Mouse (Mus musculus): ENCODE data around the gene A630001G21Rik. TPM values are rescaled to one million over a fixed set of nuclear protein-coding genes. Genes with fewer than 3 reads are reported as not detected.
"Not testable (repeated sequence)": the region's sequence is repeated elsewhere in the genome, so short reads cannot be mapped to it uniquely, and the experiment has no call there.

A630001G21Rik gene
- 1.2 and 1.5 TPM in 2 replicates for polyA plus RNA-seq (2016; fragmentation: Nextera tagmentation; extraction: Ambion mirVana)

DNA sequence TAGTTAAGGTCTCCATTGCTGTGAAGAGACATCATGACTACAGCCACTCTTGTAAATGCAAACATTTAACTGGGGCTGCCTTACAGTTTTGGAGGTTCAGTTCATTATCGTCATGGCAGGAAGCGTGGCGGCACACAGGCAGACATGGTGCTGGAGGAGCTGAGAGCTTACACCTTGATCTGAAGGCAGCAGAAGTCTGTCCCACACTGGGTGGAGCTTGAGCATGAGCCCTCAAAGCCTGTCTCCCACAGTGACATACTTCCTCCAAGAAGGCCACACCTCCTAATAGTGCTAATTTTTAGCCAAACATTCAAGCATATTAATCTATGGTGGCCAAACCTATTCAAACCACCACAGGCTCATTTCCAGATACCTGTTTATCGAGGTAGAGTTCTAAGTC, at the start of gene A630001G21Rik:
TSS of gene A630001G21Rik (minus strand) at position 208 of the 400 bp plus-strand sequence.
- Histone ChIP-seq H3K4me2 (replicated peaks) (no peak within 1 kb of the TSS), H3K27me3 (no peaks in the 10 kb centered on the region), H3K36me3 (no peaks in the 10 kb centered on the region), H3K27ac (no peak within 1 kb of the TSS), H3K4me3 (no peak within 1 kb of the TSS), H3K9me3 (replicated peaks) (no peaks in the 10 kb centered on the region), H3K4me1 (no peaks in the 10 kb centered on the region), H3K9ac (no peak within 1 kb of the TSS)
- WGBS: 93% methylated on average over 4 of the region's 4 CpGs
- ATAC-seq (ENCODE audit: low FRiP score): no peak

DNA sequence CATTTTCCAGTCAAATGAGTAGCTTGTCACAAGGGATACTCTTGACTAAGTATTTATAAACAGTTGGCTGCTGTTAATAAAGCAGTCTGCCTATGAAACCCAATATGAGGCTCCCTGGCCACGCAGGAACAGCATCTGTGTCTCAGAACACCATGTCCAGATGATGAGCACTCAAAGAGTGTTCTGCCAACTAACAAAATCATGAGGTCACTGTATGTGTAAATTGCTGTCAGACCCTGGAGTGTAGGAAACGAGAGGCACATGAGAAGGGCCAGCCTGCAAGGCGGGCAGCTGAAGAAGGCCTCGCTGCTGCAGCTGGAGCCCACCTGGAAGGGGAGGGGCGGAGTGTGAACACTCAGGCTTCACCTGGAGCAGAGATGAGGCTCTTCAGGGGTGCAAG, 48.7 kb upstream of the A630001G21Rik start:
- Histone ChIP-seq H3K36me3 (peaks cover 17% of the 10 kb centered on the region), H3K9ac (no peak overlapping the region), H3K4me2 (replicated peaks) (no peak overlapping the region), H3K4me3 (no peak overlapping the region), H3K4me1 (no peaks in the 10 kb centered on the region), H3K27me3 (no peaks in the 10 kb centered on the region), H3K27ac (no peak overlapping the region), H3K9me3 (replicated peaks) (no peaks in the 10 kb centered on the region)
- 86% methylated on average over 5 of the region's 5 CpGs for WGBS
- no peak for ATAC-seq (ENCODE audit: low FRiP score)

DNA sequence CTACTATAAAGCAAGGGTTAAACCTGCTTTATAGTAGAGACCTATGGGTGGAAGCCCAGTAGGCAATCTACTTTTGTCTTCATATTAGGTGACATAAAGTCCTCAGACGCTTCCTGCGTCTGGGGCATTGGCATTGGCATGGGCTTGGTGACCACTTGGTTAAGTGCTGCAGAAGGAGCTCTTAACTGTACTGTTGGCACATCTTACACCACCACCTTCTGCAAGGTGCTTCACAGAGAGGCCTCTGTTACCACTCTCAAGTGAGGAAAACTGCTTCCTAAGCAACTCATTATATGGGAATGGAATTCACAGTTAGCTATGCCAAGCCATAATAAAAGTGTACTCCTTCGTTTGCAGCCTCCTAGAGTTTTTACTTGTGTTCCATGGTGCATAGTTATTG, 46.5 kb upstream of the A630001G21Rik start:
- no peaks in the 10 kb centered on the region for H3K9me3 ChIP-seq (replicated peaks)
- no peaks in the 10 kb centered on the region for H3K4me1 ChIP-seq
- no peak overlapping the region for H3K4me3 ChIP-seq
- no peak for ATAC-seq (ENCODE audit: low FRiP score)
- H3K36me3 ChIP-seq: peaks cover 24% of the 10 kb centered on the region
- H3K4me2 ChIP-seq (replicated peaks): no peak overlapping the region
- H3K27me3 ChIP-seq: no peaks in the 10 kb centered on the region
- 90% methylated on average over 3 of the region's 3 CpGs for WGBS
- H3K27ac ChIP-seq: no peak overlapping the region
- no peak overlapping the region for H3K9ac ChIP-seq

GRCm38 (mm10) chr1:85822239-85822638, 43.8 kb upstream of the A630001G21Rik start:
- no peak overlapping the region for H3K27ac ChIP-seq
- no peaks in the 10 kb centered on the region for H3K4me1 ChIP-seq
- no peak for ATAC-seq (ENCODE audit: low FRiP score)
- H3K4me2 ChIP-seq (replicated peaks): no peak overlapping the region
- H3K9ac ChIP-seq: no peak overlapping the region
- WGBS: 92% methylated on average over 8 of the region's 8 CpGs
- H3K36me3 ChIP-seq: peaks cover 34% of the 10 kb centered on the region
- no peaks in the 10 kb centered on the region for H3K9me3 ChIP-seq (replicated peaks)
- no peaks in the 10 kb centered on the region for H3K27me3 ChIP-seq
- no peak overlapping the region for H3K4me3 ChIP-seq

- ATAC-seq (ENCODE audit: low FRiP score): no peak
- Histone ChIP-seq H3K4me1 (no peaks in the 10 kb centered on the region), H3K27me3 (no peaks in the 10 kb centered on the region), H3K9me3 (replicated peaks) (no peaks in the 10 kb centered on the region), H3K27ac (no peak overlapping the region), H3K36me3 (peaks cover 34% of the 10 kb centered on the region), H3K4me2 (replicated peaks) (no peak overlapping the region), H3K9ac (no peak overlapping the region), H3K4me3 (no peak overlapping the region)
- WGBS: 100% methylated on average over 1 of the region's 1 CpGs
Measured at GRCm38 (mm10) chr1:85819695-85820094, 41.3 kb upstream of the A630001G21Rik start.

DNA sequence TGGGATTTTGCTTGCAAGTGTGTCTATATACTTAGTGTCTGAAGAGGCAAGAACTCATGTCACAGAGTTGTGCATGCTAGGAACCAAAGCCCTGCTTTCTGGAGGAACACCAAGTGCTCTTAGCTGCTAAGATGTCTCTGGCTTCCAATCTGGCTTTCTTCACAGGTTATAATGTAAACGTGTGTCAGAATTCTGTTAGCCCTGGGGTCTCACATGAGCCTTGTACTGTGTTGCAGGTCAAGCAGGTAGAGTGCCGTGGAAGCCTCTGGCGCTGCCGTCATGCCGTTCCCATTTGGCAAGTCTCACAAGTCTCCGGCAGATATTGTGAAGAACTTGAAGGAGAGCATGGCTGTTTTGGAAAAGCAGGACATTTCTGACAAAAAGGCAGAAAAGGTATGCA, 39.7 kb upstream of the A630001G21Rik start:
- no peaks in the 10 kb centered on the region for H3K27me3 ChIP-seq
- no peak for ATAC-seq (ENCODE audit: low FRiP score)
- 97% methylated on average over 6 of the region's 6 CpGs for WGBS

GRCm38 (mm10) chr1:85814213-85814612, 35.8 kb upstream of the A630001G21Rik start:
- H3K9ac ChIP-seq; H3K4me2 ChIP-seq (replicated peaks); H3K27me3 ChIP-seq; H3K4me1 ChIP-seq; H3K27ac ChIP-seq; ATAC-seq (ENCODE audit: low FRiP score); H3K4me3 ChIP-seq; H3K9me3 ChIP-seq (replicated peaks): not testable (repeated sequence)
- H3K36me3 ChIP-seq: peaks cover 11% of the 10 kb centered on the region

More for the DNA sequence above, 39.7 kb upstream of the A630001G21Rik start:
- Histone ChIP-seq H3K9ac (no peak overlapping the region), H3K27ac (no peak overlapping the region), H3K4me2 (replicated peaks) (no peak overlapping the region), H3K36me3 (peaks cover 31% of the 10 kb centered on the region), H3K9me3 (replicated peaks) (no peaks in the 10 kb centered on the region), H3K4me3 (no peak overlapping the region), H3K4me1 (peaks cover 3% of the 10 kb centered on the region; the same call in 1 of the 2 replicates)

DNA sequence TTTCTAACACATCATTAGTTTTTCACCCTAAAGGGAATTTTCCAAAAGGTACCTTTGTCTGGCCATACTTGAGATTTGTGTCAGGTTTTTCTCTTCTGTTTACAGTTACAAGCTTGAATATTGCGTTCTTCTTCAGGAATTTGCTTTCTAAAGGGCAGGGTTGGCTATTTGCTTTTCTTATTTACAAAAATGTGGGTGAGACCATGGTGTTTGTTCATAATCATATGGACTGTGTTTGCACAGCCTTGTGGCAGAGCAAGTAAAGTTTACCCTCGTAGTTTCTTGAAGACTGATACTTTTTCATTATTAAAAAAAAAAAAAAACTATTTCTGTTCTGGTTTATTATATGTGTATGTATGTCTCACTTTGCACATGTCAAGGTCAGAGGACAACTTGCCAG, 32.3 kb upstream of the A630001G21Rik start:
- Histone ChIP-seq H3K4me3 (no peak overlapping the region), H3K27me3 (no peaks in the 10 kb centered on the region), H3K4me2 (replicated peaks) (no peak overlapping the region), H3K4me1 (peaks cover 5% of the 10 kb centered on the region; the same call in 1 of the 2 replicates), H3K9ac (no peak overlapping the region), H3K36me3 (no peaks in the 10 kb centered on the region), H3K9me3 (replicated peaks) (no peaks in the 10 kb centered on the region), H3K27ac (no peak overlapping the region)
- ATAC-seq (ENCODE audit: low FRiP score): no peak
- 90% methylated on average over 2 of the region's 2 CpGs for WGBS

DNA sequence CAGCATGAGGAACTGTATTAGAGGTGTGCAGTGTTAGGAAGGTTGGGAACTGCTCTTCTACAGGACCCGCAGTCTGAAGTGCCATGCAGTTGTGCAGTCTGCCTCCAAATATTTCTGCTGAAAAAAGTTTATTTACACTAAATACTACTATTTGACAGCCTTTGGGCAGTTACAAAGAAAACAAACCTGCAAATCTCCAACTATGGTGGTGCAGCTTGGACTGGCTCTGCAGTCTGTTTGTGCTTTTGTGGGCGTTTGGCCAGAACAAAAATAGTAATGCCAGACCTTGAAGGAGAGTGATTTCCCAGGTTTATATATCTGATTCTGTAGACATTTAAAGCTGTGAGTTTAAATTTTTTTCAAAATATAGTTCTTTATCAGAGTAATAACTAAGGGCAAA, 31.9 kb upstream of the A630001G21Rik start:
- no peak overlapping the region for H3K9ac ChIP-seq
- no peak for ATAC-seq (ENCODE audit: low FRiP score)
- 82% methylated on average over 2 of the region's 2 CpGs for WGBS
- H3K9me3 ChIP-seq (replicated peaks): no peaks in the 10 kb centered on the region
- H3K4me3 ChIP-seq: no peak overlapping the region
- no peaks in the 10 kb centered on the region for H3K36me3 ChIP-seq
- H3K4me2 ChIP-seq (replicated peaks): no peak overlapping the region
- H3K4me1 ChIP-seq: peaks cover 5% of the 10 kb centered on the region; the same call in 1 of the 2 replicates
- no peaks in the 10 kb centered on the region for H3K27me3 ChIP-seq
- no peak overlapping the region for H3K27ac ChIP-seq

DNA sequence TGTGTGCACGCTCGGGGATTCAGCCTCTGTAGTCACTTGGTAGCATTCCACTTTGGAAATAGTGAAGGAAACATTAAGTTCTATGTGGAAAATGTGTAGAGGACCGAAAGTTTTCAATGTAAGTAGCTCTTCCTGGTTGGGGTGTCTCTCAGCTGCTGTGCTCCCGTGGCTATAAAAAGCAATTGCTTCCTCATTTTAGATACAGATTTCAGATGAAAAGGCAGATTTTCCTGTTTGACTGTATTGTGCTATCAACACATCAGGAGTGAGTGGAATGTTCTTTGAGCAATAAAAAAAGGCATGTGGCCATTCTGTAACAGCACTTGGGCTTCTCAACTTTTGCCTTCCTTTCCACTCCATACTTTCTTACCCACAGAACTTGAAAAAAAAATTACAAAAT, 30.8 kb upstream of the A630001G21Rik start:
- H3K27ac ChIP-seq: no peak overlapping the region
- ATAC-seq (ENCODE audit: low FRiP score): no peak
- no peaks in the 10 kb centered on the region for H3K9me3 ChIP-seq (replicated peaks)
- no peaks in the 10 kb centered on the region for H3K27me3 ChIP-seq
- H3K9ac ChIP-seq: no peak overlapping the region
- H3K4me1 ChIP-seq: peaks cover 5% of the 10 kb centered on the region; the same call in 1 of the 2 replicates
- no peaks in the 10 kb centered on the region for H3K36me3 ChIP-seq
- H3K4me3 ChIP-seq: no peak overlapping the region
- WGBS: 77% methylated on average over 4 of the region's 4 CpGs
- H3K4me2 ChIP-seq (replicated peaks): no peak overlapping the region

DNA sequence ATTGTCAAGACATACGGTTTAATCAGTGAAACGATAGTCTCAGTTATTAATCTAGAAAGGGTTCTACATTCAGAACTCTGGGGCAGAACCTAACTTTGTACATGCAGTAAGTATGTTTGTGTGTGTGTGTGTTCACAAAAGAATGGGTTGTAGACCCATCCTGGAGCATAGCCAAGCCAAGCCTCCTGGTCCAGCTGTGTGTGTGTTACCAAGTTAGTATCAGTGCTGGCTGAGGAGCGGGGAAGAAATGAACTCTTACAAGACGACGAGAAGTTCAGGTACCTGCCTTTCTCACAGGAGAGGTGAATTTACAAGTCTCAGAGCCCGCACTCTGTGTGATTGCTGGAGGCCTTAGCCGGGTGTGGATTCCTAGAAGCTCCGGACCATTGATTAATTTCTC, 26.1 kb upstream of the A630001G21Rik start:
- no peak for ATAC-seq (ENCODE audit: low FRiP score)
- WGBS: 95% methylated on average over 8 of the region's 8 CpGs

DNA sequence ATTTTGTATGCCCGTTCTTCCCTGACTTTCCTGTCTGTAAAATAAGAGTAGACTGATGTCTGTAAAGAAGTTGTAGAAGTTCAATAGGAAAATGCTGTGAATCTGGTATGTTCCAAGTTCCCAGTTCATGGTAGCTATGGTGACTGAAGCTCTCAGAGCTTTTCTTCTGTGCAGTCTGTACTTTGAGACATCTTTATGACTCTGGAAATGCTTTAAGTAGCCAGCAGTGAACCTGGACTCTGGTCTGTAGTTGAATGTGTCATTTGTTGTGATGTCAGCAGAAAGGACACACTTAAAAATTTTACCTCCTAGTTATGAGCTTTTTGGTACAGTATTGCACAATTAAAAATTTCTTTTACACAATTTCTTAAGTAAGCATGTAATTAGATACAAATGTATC, 24.1 kb upstream of the A630001G21Rik start:
- Histone ChIP-seq H3K9me3 (replicated peaks) (no peaks in the 10 kb centered on the region), H3K4me3 (no peak overlapping the region), H3K27me3 (no peaks in the 10 kb centered on the region), H3K27ac (no peak overlapping the region), H3K36me3 (no peaks in the 10 kb centered on the region), H3K4me1 (no peaks in the 10 kb centered on the region; the same call in 1 of the 2 replicates), H3K9ac (no peak overlapping the region), H3K4me2 (replicated peaks) (no peak overlapping the region)
- WGBS: 91% methylated on average over 1 of the region's 1 CpGs
- ATAC-seq (ENCODE audit: low FRiP score): no peak

More for the DNA sequence above, 26.1 kb upstream of the A630001G21Rik start:
- Histone ChIP-seq H3K4me1 (0 out of 2 replicates have a peak, but pooled peaks cover 2% of the 10 kb centered on the region), H3K27me3 (no peaks in the 10 kb centered on the region), H3K9me3 (replicated peaks) (no peaks in the 10 kb centered on the region), H3K4me3 (no peak overlapping the region), H3K27ac (no peak overlapping the region), H3K36me3 (no peaks in the 10 kb centered on the region), H3K4me2 (replicated peaks) (no peak overlapping the region), H3K9ac (no peak overlapping the region)

DNA sequence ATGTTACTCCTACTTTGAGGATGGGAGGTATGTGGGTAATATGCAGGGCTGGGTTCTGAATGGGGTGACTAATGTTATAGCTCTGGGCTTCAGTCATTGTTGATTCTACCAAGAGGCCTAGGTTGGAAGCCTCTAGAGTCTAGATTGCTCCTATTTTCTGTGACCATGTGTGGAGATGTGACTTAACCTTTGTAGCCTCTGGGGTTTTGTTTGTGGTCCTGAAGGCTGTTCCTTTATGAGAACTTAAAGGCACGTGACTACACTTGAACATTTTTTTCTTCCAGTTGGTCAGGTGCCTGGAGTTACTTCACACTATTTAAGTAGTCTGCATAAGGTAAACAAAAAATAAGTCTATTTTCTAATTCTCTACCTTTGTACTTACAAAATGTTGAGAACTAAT, 21.3 kb upstream of the A630001G21Rik start:
- no peak for ATAC-seq (ENCODE audit: low FRiP score)
- no peak overlapping the region for H3K27ac ChIP-seq
- H3K27me3 ChIP-seq: no peaks in the 10 kb centered on the region
- H3K4me3 ChIP-seq: no peak overlapping the region
- H3K4me1 ChIP-seq: peaks cover 12% of the 10 kb centered on the region
- no peaks in the 10 kb centered on the region for H3K9me3 ChIP-seq (replicated peaks)
- H3K36me3 ChIP-seq: no peaks in the 10 kb centered on the region
- H3K4me2 ChIP-seq (replicated peaks): no peak overlapping the region
- 92% methylated on average over 1 of the region's 1 CpGs for WGBS
- no peak overlapping the region for H3K9ac ChIP-seq
